Mouse (Mus musculus) forebrain, embryonic 10.5 days (tissue): Measurements from ENCODE around the gene Slc25a25. TPM values are rescaled to one million over a fixed set of nuclear protein-coding genes. Genes with fewer than 3 reads are reported as not detected.

Experiments used
- DNase-seq: peaks from one replicate; pipeline ENCODE4 v3.0.0-alpha.2; 2017; ENCODE audit warnings: low spot score; ENCODE audit errors: extremely low spot score
- H3K27ac ChIP-seq: fragments of 300-500 bp; sonication (generic); 2 replicates; pipeline ENCODE4 v1.5.1; 2016; ENCODE audit warnings: mild to moderate bottlenecking
- H3K27me3 ChIP-seq: fragments of 300-500 bp; sonication (generic); 2 replicates; pipeline ENCODE4 v1.6.1; 2016; ENCODE audit warnings: mild to moderate bottlenecking; ENCODE audit not compliant: poor library complexity, severe bottlenecking
- H3K36me3 ChIP-seq: fragments of 300-500 bp; sonication (generic); replicated peaks from 2 replicates; pipeline ENCODE4 v1.6.1; 2016; ENCODE audit warnings: mild to moderate bottlenecking, moderate library complexity
- H3K4me1 ChIP-seq: fragments of 300-500 bp; sonication (generic); 2 replicates; pipeline ENCODE4 v1.6.1; 2016
- H3K4me3 ChIP-seq: fragments of 300-500 bp; sonication (generic); 2 replicates; pipeline ENCODE4 v1.5.1; 2016; ENCODE audit warnings: mild to moderate bottlenecking, moderate library complexity
- H3K9me3 ChIP-seq: fragments of 300-500 bp; sonication (generic); 2 replicates; pipeline ENCODE4 v1.6.1; 2016; ENCODE audit warnings: mild to moderate bottlenecking, moderate library complexity
- WGBS: fragments of 180-500 bp; shearing (Covaris S2); methylation state at CpG from one replicate; pipeline ENCODE4 v1.1.7; 2016; 5-methylcytosine and 5-hydroxymethylcytosine counted together
- polyA plus RNA-seq: library from polyadenylated mRNA; unstranded; fragments of >200 nt; fragmentation: Nextera tagmentation; extraction: Ambion mirVana; gene quantifications from 2 replicates; pipeline ENCODE4 v1.2.1, GENCODE M21; 2016

Slc25a25 gene
- polyA plus RNA-seq, 1 experiment from 2014 or later = 25.0 TPM

DNA sequence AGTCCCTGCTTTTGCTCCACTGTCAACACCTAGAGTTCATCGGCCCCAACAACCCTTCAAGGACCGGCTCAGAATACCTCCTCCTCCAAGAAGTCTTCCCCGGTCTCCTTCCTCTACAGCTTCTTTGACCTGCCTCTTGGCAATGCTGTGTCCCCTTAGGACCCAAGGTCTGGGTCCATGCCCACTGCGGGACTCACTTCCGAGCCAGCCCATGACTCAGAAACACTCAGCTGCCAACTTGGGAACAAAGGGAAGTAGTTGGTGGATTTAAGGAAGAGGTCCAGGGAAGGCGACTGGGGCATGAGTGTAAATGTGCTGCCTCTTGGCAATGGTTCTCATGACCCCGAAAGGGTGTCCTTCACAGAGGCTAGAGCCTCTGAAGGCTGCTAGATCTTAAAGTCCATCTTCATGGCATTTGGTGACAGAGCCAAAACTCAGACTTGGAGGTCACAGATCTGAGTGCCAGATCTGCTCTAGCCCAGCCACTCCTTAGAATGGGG is 71.2 kb downstream of the Slc25a25 start:
- no peak overlapping the region for H3K4me3 ChIP-seq
- H3K9me3 ChIP-seq = no peaks in the 10 kb centered on the region
- WGBS = 92% methylated on average over 7 of the region's 7 CpGs
- H3K27me3 ChIP-seq = peaks cover 43% of the 10 kb centered on the region
- peaks cover 50% of the 10 kb centered on the region for H3K36me3 ChIP-seq
- no peak for DNase-seq
- H3K4me1 ChIP-seq = peaks cover 17% of the 10 kb centered on the region
- no peak overlapping the region for H3K27ac ChIP-seq

DNA sequence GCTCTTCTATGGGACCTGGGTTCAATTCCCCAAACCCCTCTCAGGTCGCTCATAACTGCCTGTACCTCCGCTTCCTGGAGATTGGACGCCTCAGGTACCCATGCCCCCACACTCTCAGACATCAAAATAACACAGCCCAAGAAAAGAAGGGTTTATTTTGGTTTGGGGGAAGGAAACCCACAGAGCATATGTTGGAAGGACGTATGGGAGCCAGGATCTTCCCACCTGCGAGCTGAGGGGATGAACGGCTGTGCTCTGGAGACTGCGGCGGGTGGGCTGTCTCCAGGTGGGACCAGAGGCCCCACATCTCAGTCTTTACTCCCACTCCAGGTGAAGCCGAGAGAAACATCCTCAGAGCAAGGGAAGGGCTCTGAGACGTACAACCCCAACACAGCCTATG is 74.3 kb downstream of the Slc25a25 start:
- no peak for DNase-seq
- WGBS = 90% methylated on average over 10 of the region's 10 CpGs
- Histone ChIP-seq H3K4me1 (peaks cover 12% of the 10 kb centered on the region), H3K36me3 (peaks cover 81% of the 10 kb centered on the region), H3K4me3 (no peak overlapping the region), H3K27me3 (peaks cover 17% of the 10 kb centered on the region), H3K9me3 (no peaks in the 10 kb centered on the region), H3K27ac (no peak overlapping the region)

DNA sequence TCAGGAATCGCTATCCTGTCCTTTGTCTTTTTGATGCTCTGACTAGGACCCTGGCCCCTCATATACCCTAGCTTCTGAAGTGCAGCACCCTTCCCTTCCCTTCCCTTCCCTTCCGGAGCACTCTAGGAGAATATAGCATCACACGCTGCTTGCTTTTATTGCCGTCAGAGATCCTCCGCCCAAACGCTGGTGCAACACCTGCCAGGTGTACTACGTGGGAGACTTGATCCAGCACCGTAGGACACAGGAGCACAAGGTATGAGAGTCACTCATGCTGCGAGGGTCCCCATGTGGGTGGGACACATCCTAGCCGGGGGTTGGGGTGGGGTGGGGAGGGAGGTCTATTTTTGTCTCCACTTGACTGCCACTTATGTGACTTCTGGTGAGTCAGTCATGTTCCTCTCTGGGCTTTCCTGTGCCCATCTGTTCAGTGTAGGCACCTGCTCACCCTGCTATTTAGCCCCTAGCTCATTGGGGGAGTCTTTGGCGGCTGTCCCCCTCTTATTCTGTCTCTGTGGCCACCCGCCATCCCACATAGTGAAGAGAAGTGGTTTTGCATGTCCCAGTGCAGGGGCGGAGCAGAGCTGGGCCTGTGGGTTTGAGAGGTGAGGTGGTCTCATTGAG is 75.8 kb downstream of the Slc25a25 start:
- WGBS = 95% methylated on average over 13 of the region's 13 CpGs

DNA sequence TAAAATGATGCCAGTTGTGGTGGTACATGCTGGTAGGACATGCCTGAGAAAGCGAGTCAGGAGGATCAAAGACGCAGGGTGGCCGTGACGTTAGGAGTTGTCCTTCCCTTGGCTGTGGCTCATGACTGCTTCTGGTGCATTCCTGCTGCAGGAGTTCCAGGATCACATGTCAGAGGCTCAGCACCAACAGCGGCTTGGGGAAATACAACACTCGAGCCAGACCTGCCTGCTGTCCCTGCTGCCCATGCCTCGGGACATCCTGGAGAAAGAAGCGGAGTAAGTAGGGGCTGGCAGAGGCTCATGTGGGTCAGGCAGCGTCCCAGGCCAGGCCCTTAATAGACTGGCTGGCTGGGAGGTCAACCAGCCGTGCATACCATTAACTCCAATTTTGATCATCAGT is 77.1 kb downstream of the Slc25a25 start:
- Histone ChIP-seq H3K27ac (no peak overlapping the region), H3K4me3 (no peak overlapping the region), H3K36me3 (peaks cover 100% of the 10 kb centered on the region), H3K9me3 (no peaks in the 10 kb centered on the region), H3K4me1 (no peaks in the 10 kb centered on the region), H3K27me3 (no peaks in the 10 kb centered on the region)
- 90% methylated on average over 10 of the region's 10 CpGs for WGBS
- no peak for DNase-seq

More for the DNA sequence above, 75.8 kb downstream of the Slc25a25 start:
- peaks cover 96% of the 10 kb centered on the region for H3K36me3 ChIP-seq
- no peaks in the 10 kb centered on the region for H3K9me3 ChIP-seq
- no peaks in the 10 kb centered on the region for H3K4me1 ChIP-seq
- no peak overlapping the region for H3K4me3 ChIP-seq
- H3K27ac ChIP-seq = no peak overlapping the region
- no peak for DNase-seq
- H3K27me3 ChIP-seq = peaks cover 10% of the 10 kb centered on the region

DNA sequence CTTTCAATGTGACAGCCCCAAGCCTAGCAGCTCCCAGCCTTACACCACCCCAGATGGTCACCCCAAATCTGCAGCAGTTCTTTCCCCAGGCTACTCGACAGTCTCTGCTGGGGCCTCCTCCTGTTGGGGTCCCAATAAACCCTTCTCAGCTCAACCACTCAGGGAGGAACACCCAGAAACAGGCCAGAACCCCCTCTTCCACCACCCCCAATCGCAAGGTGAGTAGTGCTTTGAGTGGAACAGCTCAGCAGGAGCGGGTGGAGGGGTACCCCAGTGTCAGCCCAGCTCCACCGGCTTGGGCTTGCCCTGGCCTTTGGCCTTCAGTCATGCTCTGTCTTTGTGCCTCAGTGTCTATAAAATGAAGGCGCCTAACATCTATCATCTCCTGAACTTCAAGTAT is 83.9 kb downstream of the Slc25a25 start:
- 90% methylated on average over 5 of the region's 5 CpGs for WGBS
- peaks cover 84% of the 10 kb centered on the region for H3K36me3 ChIP-seq
- no peaks in the 10 kb centered on the region for H3K9me3 ChIP-seq

More for the DNA sequence above, 83.9 kb downstream of the Slc25a25 start:
- H3K27me3 ChIP-seq = no peaks in the 10 kb centered on the region; the same call in 1 of the 2 replicates
- no peak overlapping the region for H3K4me3 ChIP-seq
- no peak overlapping the region for H3K27ac ChIP-seq
- peaks cover 18% of the 10 kb centered on the region for H3K4me1 ChIP-seq
- no peak for DNase-seq

Other genes with a start within 250 kb of the Slc25a25 start
- gene Pomt1, start 214.9 kb downstream of the Slc25a25 start, polyA plus RNA-seq = 26.6 and 29.7 TPM in 2 replicates
- 83.6 and 91.4 TPM in 2 replicates for gene Uck1, start 191.3 kb downstream of the Slc25a25 start, polyA plus RNA-seq
- gene Golga2, start 164.1 kb downstream of the Slc25a25 start, polyA plus RNA-seq = 16.6 and 17.4 TPM in 2 replicates
- 529 and 531 TPM in 2 replicates for gene Swi5, start 163.4 kb downstream of the Slc25a25 start, polyA plus RNA-seq
- 57.7 and 70.3 TPM in 2 replicates for gene Ciz1, start 99.1 kb downstream of the Slc25a25 start, polyA plus RNA-seq
- 7.8 and 9.7 TPM in 2 replicates for gene Dnm1, start 98.1 kb downstream of the Slc25a25 start, polyA plus RNA-seq
- gene 1110008P14Rik, start 69.5 kb downstream of the Slc25a25 start, polyA plus RNA-seq = 36.3 and 37.5 TPM in 2 replicates
- gene Lcn2, start 63.2 kb downstream of the Slc25a25 start, polyA plus RNA-seq = not detected in 2 replicates
- 23.8 and 26.4 TPM in 2 replicates for gene Ptges2, start 55.5 kb downstream of the Slc25a25 start, polyA plus RNA-seq
- gene Naif1, start 988 bp downstream of the Slc25a25 start, polyA plus RNA-seq = 6.6 and 6.7 TPM in 2 replicates
- gene Fam102a, start 83.9 kb upstream of the Slc25a25 start, polyA plus RNA-seq = 7.3 and 7.8 TPM in 2 replicates
- 104 and 105 TPM in 2 replicates for gene Dpm2, start 119.4 kb upstream of the Slc25a25 start, polyA plus RNA-seq
- gene Pip5kl1, start 123.4 kb upstream of the Slc25a25 start, polyA plus RNA-seq = 1.8 TPM in 2 replicates
- 0.19 and 0.30 TPM in 2 replicates for gene 9430097D07Rik, start 124.2 kb upstream of the Slc25a25 start, polyA plus RNA-seq
- gene St6galnac4, start 135.7 kb upstream of the Slc25a25 start, polyA plus RNA-seq = 15.7 and 17.6 TPM in 2 replicates
- 13.3 and 13.8 TPM in 2 replicates for gene St6galnac6, start 148.3 kb upstream of the Slc25a25 start, polyA plus RNA-seq
- 17.8 and 20.2 TPM in 2 replicates for gene Ak1, start 170.3 kb upstream of the Slc25a25 start, polyA plus RNA-seq
- gene Eng, start 195.2 kb upstream of the Slc25a25 start, polyA plus RNA-seq = 24.5 and 24.7 TPM in 2 replicates